Mouse (Mus musculus): ENCODE results near the gene Golph3.

Gene Golph3

GRCm38 (mm10) chr15:12334381-12334780, 13.1 kb downstream of the Golph3 start:
- no peak for TF ChIP-seq GATA4 (IDR thresholded peaks at IDR 0.05; ENCODE audit: insufficient replicate concordance, low read length)

GRCm38 (mm10) chr15:12337030-12337778, 16.0 kb downstream of the Golph3 start:
- TF ChIP-seq GATA4 (IDR thresholded peaks at IDR 0.05; ENCODE audit: insufficient replicate concordance, low read length): no peak

- no peak for TF ChIP-seq GATA4 (IDR thresholded peaks at IDR 0.05; ENCODE audit: insufficient replicate concordance, low read length)
Measured at GRCm38 (mm10) chr15:12337779-12338137, 16.5 kb downstream of the Golph3 start.

- TF ChIP-seq GATA4 (IDR thresholded peaks at IDR 0.05; ENCODE audit: insufficient replicate concordance, low read length): no peak
Measured at GRCm38 (mm10) chr15:12340536-12341400, 19.5 kb downstream of the Golph3 start.

- TF ChIP-seq GATA4 (IDR thresholded peaks at IDR 0.05; ENCODE audit: insufficient replicate concordance, low read length): no peak
Measured at GRCm38 (mm10) chr15:12341401-12341758, 20.1 kb downstream of the Golph3 start.

GRCm38 (mm10) chr15:12346916-12347315, 25.7 kb downstream of the Golph3 start:
- no peak for TF ChIP-seq GATA4 (IDR thresholded peaks at IDR 0.05; ENCODE audit: insufficient replicate concordance, low read length)

GRCm38 (mm10) chr15:12348950-12349349, 27.7 kb downstream of the Golph3 start:
- TF ChIP-seq GATA4 (IDR thresholded peaks at IDR 0.05; ENCODE audit: insufficient replicate concordance, low read length): no peak

GRCm38 (mm10) chr15:12349840-12350239, 28.6 kb downstream of the Golph3 start:
- TF ChIP-seq GATA4 (IDR thresholded peaks at IDR 0.05; ENCODE audit: insufficient replicate concordance, low read length): no peak

GRCm38 (mm10) chr15:12351470-12351869, 30.2 kb downstream of the Golph3 start:
- TF ChIP-seq GATA4 (IDR thresholded peaks at IDR 0.05; ENCODE audit: insufficient replicate concordance, low read length): no peak

- peak; percentile 50; the same call in 1 of the 2 replicates for TF ChIP-seq GATA4 (IDR thresholded peaks at IDR 0.05; ENCODE audit: insufficient replicate concordance, low read length)
Measured at GRCm38 (mm10) chr15:12354281-12354810, 33.1 kb downstream of the Golph3 start.

- no peak for TF ChIP-seq GATA4 (IDR thresholded peaks at IDR 0.05; ENCODE audit: insufficient replicate concordance, low read length)
Measured at GRCm38 (mm10) chr15:12355261-12355660, 34.0 kb downstream of the Golph3 start.

- no peak for TF ChIP-seq GATA4 (IDR thresholded peaks at IDR 0.05; ENCODE audit: insufficient replicate concordance, low read length)
Measured at GRCm38 (mm10) chr15:12355907-12356306, 34.7 kb downstream of the Golph3 start.

GRCm38 (mm10) chr15:12357459-12357858, 36.2 kb downstream of the Golph3 start:
- no peak for TF ChIP-seq GATA4 (IDR thresholded peaks at IDR 0.05; ENCODE audit: insufficient replicate concordance, low read length)

- TF ChIP-seq GATA4 (IDR thresholded peaks at IDR 0.05; ENCODE audit: insufficient replicate concordance, low read length): no peak
Measured at GRCm38 (mm10) chr15:12358384-12358783, 37.1 kb downstream of the Golph3 start.

- no peak for TF ChIP-seq GATA4 (IDR thresholded peaks at IDR 0.05; ENCODE audit: insufficient replicate concordance, low read length)
Measured at GRCm38 (mm10) chr15:12360519-12361212, 39.4 kb downstream of the Golph3 start.
